Mouse (Mus musculus): ENCODE data around the gene Tpi1.

DNA sequence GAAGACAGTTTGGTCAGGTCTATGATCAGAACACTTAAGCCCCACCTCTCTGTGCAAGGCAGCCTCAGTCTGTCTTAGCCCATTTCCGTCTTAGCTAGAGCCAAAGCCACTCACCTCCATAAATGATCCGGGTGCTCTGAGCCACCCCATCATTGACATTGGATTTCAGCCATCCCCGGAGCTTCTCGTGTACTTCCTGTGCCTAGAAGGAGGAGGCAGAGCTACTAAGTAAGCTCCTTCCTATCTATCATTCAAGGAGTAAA is 2.8 kb downstream of the Tpi1 start:
- TF ChIP-seq ZC3H11A (IDR thresholded peaks at IDR 0.05; ENCODE audit: borderline replicate concordance, low read depth, low read length) (no peak), HCFC1 (IDR thresholded peaks at IDR 0.05; ENCODE audit: borderline replicate concordance, insufficient read depth, low read length) (no peak), ZNF384 (IDR thresholded peaks at IDR 0.05; ENCODE audit: low read depth, low read length) (no peak), MAFK (IDR thresholded peaks at IDR 0.05; ENCODE audit: insufficient read depth, low read depth, low read length) (no peak)
